Mouse (Mus musculus) neutrophil, adult 5-6 weeks (primary cell): ENCODE data around the gene Sgms2. TPM values are rescaled to one million over a fixed set of nuclear protein-coding genes. Genes with fewer than 3 reads are reported as not detected.

Experiments
- ATAC-seq: fragments of 151-379, 151-347 bp; 2 replicates; pipeline ENCODE4 v1.8.0; 2017; ENCODE audit warnings: mild to moderate bottlenecking, moderate TSS enrichment; ENCODE audit not compliant: insufficient number of reproducible peaks, poor library complexity, low FRiP score, severe bottlenecking; ENCODE audit errors: extremely low read depth
- total RNA-seq: library from RNA; stranded (forward); fragments of 200-1000 nt; gene quantifications from 2 replicates; pipeline ENCODE4 v1.2.3, GENCODE M21; 2017

The Sgms2 gene
- total RNA-seq, 1 experiment from 2014 or later: 60.1 TPM

DNA sequence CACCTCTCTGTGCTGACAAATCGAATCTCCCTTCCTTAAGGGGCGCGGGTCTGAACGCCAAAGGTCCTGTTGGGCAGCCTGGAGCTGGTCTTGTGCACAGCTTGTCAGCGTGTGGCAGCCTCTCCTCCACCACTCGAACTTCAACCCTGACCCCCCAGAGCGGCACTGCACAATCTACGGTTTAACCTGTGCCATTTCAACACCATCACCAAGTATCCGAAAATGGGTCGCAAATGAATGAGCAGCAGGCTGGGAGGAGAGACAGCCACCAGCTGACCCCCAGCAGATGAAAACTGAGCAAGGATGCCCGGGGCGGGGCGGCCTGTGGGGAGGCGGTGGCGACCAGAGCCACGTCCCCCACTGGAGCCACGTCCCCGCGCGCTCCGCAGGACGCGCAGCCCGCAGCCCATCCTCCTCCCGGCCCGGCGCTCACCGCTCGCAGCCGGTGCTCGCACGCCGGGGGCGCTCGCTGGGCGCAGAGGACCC lies 1.5 kb downstream of the Sgms2 start:
- peak; percentile 31; the same call in 1 of the 2 replicates for ATAC-seq

DNA sequence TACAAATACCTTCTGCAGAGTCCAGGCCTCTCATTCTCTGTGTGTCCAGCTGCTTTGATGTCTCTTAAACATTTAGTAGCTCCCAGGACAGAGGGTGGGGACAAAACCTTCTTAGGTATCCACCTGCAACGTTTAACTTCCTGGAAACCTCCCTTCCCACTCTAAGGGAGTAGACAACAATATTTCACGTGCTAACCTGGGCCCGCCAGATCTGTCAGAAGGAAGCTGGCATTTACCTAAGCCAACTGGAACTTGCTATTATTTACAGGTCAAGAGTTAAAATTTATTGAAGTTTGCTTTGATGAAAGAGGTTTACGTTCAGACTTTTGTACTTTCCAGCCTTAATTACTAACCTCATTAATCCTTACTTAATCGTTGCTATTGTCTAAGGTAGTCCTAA lies 2.2 kb downstream of the Sgms2 start:
- no peak for ATAC-seq

DNA sequence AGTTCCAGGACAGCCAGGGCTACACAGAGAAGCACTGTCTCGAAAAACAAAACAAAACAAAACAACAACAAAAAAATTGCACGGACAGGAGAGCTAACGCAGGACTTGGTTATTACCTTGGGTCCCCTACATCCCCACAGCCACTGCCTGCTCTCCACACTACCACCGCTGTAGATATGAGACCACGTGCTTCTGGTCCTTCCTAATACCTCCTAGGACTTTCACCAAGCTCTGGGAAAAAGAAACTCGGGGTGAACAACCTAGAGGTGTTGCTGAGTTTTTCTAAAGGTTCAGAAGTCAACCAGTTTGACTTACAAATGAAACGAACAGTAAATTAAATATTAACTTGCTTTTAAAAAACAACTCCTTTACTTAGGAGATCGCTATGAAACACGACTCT lies 2.8 kb downstream of the Sgms2 start:
- no peak for ATAC-seq

DNA sequence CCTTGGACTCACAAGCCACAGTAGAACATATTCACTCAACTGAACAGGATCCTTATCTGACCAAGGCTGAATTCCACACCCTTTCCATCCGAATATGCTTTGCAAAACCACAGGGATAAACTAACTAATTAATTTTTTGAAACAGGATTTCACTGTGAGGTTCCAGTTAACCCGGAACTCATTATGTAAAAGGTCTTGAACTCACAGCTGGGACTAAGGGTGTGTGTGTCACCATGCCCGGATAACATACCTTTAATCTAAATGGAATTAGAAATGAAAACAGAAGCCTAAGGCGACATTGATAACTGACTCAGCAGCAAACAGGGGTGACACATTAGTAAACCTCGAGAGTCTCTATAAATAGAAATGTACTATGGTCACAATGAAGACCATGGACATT lies 5.8 kb downstream of the Sgms2 start:
- ATAC-seq: no peak

DNA sequence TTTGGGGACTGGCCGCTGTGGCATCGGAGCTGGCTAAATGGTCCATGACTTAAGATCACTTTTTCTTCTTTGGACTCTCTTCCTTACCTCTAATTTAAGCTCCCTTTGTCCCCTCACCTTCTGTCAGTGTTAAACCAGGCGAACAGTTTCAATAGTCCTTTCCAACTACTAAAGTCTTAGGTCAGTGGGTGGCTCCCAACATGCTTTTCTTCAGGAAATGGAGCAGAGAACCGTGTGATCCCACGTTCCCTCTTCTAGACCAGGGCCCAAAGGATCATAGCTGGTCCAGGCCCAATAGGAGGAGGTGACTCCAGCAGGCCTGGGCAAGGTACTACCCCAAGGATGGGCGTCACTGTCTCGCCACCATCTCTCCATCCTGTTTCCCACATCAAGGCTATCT lies 7.6 kb downstream of the Sgms2 start:
- no peak for ATAC-seq

DNA sequence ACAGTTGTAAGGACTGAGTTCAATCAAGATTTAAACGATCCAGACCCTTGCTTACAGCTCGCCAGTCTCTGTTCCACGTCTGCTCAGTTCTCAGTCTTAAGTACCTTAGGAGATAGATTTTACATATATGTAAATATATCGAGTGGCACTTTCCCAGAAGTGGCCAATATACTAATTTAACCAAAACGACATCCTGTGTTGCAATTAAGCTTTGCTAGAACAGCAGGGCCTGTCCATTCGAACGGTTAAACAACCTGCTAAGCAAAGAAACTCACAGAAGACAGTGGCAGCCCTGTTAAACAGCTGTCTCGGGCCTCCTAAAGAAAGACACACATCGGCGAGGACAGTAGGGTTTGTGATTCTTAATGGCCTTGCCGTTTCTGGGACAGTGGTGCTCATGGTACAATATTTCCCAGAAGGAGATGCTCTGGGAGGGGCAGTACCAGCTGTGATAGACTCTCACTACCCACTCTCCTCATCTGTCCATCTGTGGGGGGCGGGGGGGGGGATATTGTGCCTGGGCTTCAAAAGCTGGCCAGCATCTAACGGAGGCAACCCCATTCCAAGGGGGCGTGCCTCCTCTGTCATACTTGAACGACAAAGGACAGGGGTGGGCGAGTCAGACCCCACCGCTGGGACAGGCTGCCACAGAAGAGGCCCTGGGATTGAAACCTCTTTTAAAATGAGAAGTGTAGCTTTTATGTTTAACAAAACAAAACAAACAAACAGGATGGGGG lies 9.1 kb downstream of the Sgms2 start:
- no peak for ATAC-seq

DNA sequence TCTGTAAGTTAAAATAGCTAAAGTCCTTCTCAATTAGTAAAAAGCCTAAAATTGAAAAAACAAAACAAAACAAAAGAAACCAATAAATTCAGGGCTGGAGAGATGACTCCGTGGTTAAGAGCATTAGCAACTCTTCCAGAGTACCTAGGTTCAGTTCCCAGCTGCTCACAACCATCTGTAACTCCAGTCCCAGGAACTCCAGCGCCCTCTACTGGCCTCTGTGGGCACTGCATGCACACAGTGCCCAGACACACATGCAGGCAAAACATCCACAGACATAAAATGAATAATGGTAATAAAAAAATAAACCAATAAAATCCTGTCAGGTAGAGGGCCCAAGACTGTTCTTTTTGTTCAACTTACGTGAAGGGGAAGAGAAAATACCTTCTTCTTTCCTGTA lies 10.6 kb downstream of the Sgms2 start:
- ATAC-seq: no peak

DNA sequence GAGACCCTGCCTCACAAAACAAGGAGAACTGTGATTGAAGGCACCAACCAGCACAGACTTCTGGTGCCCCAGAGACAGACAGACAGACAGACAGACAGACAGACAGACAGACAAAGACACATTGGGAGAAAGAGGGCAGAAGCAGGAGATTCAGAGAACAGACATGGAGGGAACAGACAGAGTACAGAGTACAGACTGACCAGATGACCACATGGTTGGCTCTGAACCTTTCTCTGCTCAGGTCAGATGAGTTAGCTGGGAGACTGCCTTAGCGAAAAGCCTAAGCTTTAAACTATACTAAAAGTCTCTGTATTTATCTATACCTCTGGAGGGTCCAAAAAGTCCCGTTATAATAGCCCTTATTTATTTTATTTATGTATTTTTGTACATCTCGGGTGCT lies 11.8 kb downstream of the Sgms2 start:
- ATAC-seq: no peak

DNA sequence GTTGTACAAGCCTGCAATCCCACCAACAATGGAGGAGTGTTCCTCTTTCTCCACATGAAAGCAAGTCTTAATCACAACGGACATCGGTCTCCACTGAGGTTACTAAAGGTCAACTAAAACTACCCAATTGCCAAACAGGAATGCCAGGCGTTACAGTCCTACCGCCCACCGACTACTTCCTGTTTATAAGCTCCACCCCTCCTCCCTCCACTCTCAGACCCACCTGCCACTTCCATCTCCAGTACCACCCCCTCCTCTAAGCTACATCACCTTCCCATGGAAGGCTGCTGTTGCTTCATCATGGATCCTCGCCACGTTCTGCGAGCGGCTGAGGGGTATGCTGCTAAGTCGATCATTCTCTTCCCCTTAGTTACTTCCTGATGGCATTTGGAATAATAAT lies 15.2 kb downstream of the Sgms2 start:
- ATAC-seq: peak; percentile 56

DNA sequence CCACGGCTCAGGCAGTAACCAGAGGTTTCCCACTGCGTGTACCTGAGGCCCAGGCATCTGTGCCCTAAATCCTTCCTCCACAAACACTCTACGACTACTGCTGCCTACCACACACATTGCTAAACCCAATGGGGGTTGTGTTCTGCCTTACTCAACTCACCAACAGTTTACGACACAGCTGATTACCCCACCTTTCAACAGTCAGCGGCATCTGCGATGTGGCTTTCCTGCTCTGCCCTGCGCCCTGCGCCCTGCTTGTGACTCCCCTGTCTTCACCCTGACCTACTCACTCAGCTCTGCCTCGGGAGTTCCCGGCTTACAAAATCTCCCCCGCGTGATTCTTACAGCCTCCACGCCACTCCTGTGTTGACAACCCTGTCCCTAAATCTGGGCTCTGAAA lies 16.7 kb downstream of the Sgms2 start:
- ATAC-seq: peak; percentile 81

DNA sequence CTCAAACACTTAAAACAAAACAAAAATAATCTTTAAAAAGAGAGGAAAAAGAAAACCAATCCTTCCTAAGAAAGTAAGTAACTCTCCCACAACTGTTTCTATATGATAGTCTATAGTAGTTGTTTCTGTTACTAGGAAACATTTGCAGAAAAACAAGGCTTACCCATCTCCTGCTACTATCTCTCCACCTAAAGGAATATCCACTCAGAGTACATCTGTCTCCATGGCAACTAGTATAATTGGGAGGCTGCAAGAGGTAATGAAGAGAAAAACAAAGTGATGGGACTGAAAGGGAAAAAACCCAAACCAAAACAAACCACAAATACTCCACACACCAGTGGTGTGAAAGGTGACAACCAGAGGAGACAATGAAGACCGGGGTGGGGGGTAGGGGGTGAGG lies 17.7 kb downstream of the Sgms2 start:
- no peak for ATAC-seq

DNA sequence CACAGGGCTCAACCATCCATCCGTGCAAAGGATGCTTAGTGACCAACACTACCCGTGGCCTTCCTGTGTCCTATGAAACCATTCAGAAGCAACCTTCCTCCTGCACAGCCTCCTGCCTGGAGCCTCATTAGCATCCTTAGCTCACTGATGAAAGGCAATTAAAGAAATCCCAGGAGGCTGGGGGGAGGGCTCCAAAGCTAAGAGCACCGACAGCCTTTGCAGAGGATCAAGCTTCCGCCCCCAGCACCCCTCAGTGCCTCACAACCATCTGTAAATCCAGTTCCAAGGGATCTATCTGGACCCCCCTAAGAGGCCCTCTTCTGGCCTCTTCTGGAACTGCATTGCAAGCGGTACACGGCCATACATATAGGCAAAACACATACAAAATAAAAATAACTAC lies 19.4 kb downstream of the Sgms2 start:
- no peak for ATAC-seq

DNA sequence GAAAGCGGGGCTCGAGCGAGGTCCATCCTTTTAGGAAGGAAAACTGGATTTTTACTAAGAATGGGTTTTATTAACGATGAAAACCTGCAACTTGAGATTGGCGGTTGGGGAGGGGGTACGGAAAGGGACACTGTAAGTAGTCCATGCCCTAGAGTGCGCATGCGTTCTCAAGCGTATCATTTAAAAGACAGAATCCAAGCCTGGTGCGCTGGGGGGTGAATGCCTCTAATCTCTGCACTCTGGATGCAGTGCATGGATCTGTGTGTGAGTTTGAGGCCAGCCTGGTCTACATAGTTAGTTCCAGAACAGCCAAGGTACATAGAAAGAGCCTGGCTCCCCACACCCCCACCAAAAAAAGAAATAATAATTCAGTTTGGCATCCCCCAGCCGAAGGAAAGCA lies 19.8 kb downstream of the Sgms2 start:
- ATAC-seq: no peak

DNA sequence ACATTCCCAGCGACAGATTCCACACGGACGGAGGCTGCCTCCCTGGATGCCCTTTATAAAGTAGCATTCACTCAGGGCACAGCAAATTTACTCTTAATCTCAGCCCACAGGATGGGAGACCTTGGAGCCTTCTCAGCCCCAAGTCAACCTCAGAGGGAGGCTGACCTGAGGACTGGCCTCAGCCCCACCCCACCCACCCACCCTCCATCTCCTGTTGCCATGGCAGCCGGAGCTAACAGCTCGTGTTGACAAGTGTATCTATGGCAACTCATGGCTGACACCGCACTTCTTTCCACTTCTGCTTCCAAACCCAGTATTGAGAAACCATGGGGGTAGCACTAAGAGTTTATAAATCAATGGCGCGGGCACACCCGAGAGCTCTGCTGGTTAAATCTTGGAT lies 20.4 kb downstream of the Sgms2 start:
- ATAC-seq: peak; percentile 73

DNA sequence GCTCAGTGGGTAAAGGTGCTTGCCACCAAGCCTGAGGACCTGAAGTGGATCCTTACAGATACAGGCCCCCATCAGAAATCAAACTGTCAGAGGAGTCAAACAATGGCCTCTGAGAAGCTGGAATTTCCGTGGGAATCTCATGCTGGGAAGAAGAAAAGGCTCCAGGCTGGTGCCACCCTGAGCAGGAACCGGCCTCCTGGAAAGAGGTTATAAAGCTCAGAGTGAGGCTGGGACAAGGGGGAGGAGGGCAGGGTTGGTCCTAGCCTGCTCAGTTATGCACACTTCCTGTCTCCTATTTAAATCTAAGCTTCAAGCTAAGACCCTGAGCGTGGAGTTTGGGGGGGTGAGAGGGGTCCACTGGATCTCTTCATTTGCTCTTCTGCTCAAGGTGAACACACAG lies 21.6 kb downstream of the Sgms2 start:
- ATAC-seq: no peak

DNA sequence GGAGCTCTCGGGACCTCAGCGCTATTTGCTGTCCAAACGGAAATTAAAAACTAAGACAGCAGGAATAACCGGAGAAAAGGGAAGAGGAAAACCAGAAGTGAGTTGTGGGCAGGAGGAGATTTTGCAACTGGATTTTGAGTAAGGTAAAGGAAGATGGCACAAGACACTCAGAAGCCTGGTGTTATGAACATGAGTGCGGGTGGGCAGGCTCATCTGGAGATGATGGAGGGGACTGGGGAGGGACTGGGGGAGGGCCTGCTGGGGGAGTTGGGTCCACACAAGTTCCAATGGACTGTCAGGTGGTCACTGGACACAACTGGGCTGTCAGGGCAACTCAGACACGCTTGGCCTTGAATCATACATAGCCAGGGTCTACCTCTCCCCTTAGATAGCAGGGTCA lies 24.8 kb downstream of the Sgms2 start:
- ATAC-seq: peak; percentile 18

DNA sequence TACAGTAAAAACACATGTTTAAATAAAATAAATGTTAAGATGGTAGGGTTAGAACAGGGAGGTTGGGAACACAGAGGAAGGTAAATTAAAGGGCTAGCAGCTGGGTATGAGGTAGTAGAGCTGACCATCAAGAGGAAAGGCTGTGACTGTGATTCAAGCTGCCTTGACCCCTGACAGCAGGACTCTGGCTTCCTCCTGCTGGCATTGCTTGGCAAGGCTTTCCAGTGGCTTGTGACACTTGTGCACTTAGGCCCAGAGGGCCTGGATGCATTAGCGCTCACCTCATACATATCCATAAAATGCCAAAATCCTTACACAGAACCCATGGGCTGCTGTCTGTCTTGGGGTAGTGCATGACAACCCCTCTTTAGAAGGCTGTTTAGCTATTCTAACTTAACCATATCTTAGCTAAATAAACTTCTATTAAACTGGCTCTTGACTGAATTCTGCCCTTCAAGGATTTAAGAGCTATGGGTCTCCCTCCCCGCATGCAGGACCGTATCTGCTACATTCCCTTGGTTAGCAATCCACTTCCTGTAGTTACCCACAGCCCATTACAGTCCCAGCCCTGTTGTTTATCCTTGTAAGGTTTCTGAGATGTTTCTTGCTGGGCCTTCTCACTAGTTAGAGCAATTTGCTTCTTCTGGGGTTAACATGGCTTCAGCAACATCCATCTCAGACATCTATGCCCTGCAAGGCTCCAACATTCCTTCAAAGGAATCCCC lies 25.5 kb downstream of the Sgms2 start:
- no peak for ATAC-seq

DNA sequence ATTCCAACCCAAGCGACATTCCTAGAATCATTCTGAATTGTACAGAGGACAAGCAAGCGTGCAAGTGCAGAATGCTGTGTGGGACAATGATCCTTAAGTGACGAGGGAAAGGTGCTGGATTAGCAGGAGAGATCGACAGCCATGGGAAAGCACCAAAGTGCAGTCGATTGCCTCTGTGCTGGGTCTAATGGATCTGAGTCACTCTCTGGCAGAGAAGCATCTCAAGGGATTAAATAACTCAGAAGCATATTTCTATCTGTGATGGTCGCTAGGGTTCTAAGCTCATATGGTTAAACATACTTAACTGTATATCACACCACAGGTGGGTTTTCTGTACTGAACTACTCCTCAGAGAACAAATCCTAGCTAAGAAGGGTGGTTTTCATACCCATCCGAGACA lies 118.2 kb downstream of the Sgms2 start:
- ATAC-seq: no peak

DNA sequence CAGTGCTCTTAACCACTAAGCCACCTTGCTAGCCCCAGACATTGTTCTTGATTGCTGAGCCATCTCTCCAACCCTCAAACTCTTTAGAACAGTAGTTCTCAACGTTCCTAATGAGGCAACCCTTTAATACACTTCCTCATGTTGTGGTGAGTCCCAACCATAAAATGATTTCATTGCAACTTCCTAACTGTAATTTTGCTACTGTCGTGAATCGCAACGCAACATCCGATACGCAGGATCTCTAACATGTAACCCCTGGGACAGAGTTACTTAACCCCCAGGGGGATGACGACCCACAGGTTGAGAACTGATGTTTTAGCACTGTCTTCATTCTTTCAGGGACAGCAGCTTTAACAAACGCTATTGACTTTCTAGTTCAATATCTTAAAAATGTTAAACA lies 122.5 kb downstream of the Sgms2 start:
- peak; percentile 28; the same call in 1 of the 2 replicates for ATAC-seq

DNA sequence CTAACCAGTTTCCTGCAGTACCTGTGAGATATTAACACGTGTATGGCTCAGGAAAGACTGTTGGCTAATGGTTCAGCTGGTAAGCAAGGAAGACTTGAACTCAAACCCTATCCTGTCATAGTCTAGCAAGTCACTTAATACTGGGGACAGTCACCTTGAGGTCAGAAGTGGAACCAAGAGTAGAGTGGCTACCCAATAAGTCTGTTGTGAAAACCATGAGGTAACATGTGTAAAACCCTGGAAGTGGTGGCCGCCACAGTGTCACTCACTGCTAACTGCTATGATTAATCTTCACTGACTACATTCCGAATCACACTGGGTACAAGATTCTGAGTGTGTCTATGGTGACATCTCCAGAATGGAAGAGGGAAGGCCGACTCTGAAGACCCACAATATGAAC lies 123.8 kb downstream of the Sgms2 start:
- peak; percentile 64 for ATAC-seq
